Mouse (Mus musculus) neural tube, embryonic 11.5 days (tissue): ENCODE data around the gene Ntn4. TPM values are rescaled to one million over a fixed set of nuclear protein-coding genes. Genes with fewer than 3 reads are reported as not detected.
"Not testable (repeated sequence)": the region's sequence is repeated elsewhere in the genome, so short reads cannot be mapped to it uniquely, and the experiment has no call there.

Experiments
- ATAC-seq: fragments of 200-750 bp; cut with Nextera tagmentation; 2 replicates; pipeline ENCODE4 v1.8.0; 2017; ENCODE audit warnings: moderate number of reproducible peaks, mild to moderate bottlenecking, moderate TSS enrichment, moderate library complexity; ENCODE audit not compliant: insufficient read depth, low FRiP score, low TSS enrichment
- DNase-seq: peaks from one replicate; pipeline ENCODE4 v3.0.0-alpha.2; 2015; ENCODE audit warnings: low spot score
- H3K27ac ChIP-seq: fragments of 300-500 bp; sonication (generic); 2 replicates; pipeline ENCODE4 v1.5.1; 2014; ENCODE audit warnings: low read depth, mild to moderate bottlenecking, low read length
- H3K27me3 ChIP-seq: fragments of 300-500 bp; sonication (generic); 2 replicates; pipeline ENCODE4 v1.6.1; 2014; ENCODE audit warnings: mild to moderate bottlenecking, low read length, mixed read lengths; ENCODE audit not compliant: control insufficient read depth, insufficient read depth
- H3K36me3 ChIP-seq: fragments of 300-500 bp; sonication (generic); 2 replicates; pipeline ENCODE4 v1.6.1; 2014; ENCODE audit warnings: mild to moderate bottlenecking, low read length, moderate library complexity, mixed read lengths; ENCODE audit not compliant: control insufficient read depth, insufficient read depth
- H3K4me1 ChIP-seq: fragments of 300-500 bp; sonication (generic); 2 replicates; pipeline ENCODE4 v1.6.1; 2014; ENCODE audit warnings: low read length, mixed read lengths; ENCODE audit not compliant: control insufficient read depth, insufficient read depth
- H3K4me2 ChIP-seq: fragments of 300-500 bp; sonication (generic); 2 replicates; pipeline ENCODE4 v1.6.1; 2014; ENCODE audit warnings: low read depth, mild to moderate bottlenecking, moderate library complexity
- H3K4me3 ChIP-seq: fragments of 300-500 bp; sonication (generic); 2 replicates; pipeline ENCODE4 v1.5.1; 2014; ENCODE audit warnings: low read depth, low read length
- H3K9ac ChIP-seq: fragments of 300-500 bp; sonication (generic); 2 replicates; pipeline ENCODE4 v1.6.1; 2014; ENCODE audit warnings: mild to moderate bottlenecking, low read length
- H3K9me3 ChIP-seq: fragments of 300-500 bp; sonication (generic); 2 replicates; pipeline ENCODE4 v1.6.1; 2016; ENCODE audit warnings: low read length; ENCODE audit not compliant: control insufficient read depth
- WGBS: fragments of 180-500 bp; shearing (Covaris S2); extraction: QIAGEN DNeasy Blood & Tissue Kit; methylation state at CpG from one replicate; pipeline ENCODE4 v1.1.7; 2014; 5-methylcytosine and 5-hydroxymethylcytosine counted together
- polyA plus RNA-seq: library from polyadenylated mRNA; unstranded; fragments of >200 nt; fragmentation: Nextera tagmentation; extraction: Ambion mirVana; gene quantifications from 2 replicates; pipeline ENCODE4 v1.2.1, GENCODE M21; 2014

Ntn4 gene
- polyA plus RNA-seq, 1 experiment from 2014 or later, result 1.9 TPM

DNA sequence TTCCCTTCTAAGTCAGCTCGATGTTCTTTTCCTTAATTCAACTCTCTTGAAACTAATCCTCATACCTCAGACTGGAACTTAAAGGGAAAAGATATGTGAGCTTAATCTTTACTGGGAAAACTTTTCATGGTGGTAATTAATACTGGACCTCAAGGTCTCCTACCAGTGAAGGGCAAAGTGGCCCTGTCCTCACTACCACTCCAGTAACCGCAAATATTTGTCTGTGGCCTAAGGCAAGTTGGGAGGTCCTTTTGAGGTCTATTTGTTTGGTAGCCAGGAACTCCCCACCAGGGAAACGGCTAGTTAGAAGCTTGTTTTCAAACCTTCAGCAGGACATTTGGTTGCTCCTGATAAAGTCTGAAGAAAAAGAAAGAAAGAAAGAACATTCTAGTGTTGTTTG, 26.5 kb downstream of the Ntn4 start:
- Histone ChIP-seq H3K27ac (no peak overlapping the region), H3K9ac (no peak overlapping the region), H3K4me1 (no peaks in the 10 kb centered on the region), H3K27me3 (no peaks in the 10 kb centered on the region), H3K4me2 (no peak overlapping the region), H3K9me3 (no peaks in the 10 kb centered on the region), H3K4me3 (no peak overlapping the region), H3K36me3 (no peaks in the 10 kb centered on the region)
- no peak for DNase-seq
- no peak for ATAC-seq
- 80% methylated on average over 3 of the region's 3 CpGs for WGBS

DNA sequence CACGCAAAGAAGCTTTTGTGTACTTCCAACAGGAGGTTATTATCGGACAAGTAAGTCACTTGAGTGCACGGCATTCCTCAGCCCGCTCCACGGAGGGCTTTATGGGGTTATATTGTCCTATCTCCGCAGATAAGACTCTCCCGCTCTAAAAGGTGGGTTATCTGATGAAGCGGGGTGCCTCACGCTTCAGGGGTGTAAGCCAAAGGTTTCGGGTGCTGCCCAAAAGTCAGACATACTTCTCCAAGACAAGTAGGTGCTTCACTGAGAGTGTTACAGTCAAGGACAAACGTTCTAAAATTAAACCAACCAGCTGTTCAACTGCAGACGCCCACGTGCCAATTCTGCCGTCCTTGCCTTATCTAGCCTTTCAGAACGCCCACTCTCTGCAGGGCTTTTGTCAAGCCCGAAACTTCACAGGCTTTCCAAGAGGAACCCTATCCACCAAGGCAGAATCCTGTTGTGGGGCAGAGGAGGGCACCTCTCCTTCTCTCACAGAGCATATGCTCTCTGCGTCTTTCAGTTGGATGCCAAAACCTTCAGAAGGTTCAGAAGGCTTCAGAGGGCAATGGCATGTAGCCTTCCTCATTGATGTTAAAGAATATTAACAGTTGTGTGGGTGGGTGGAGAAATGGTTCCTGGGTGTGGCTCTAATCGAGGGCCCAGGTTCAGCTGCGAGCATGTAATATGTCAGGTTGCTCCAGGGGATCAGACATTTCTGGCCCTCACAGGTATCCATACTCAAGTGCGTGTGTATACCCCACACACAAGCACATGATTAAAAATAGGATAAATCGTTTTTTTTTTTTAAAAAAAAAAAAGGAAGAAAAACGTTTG, 32.4 kb downstream of the Ntn4 start:
- DNase-seq (no peak), ATAC-seq (no peak)
- H3K27me3 ChIP-seq, result no peaks in the 10 kb centered on the region
- no peak overlapping the region for H3K4me3 ChIP-seq
- H3K9ac ChIP-seq, result no peak overlapping the region
- H3K9me3 ChIP-seq, result no peaks in the 10 kb centered on the region
- no peak overlapping the region for H3K27ac ChIP-seq
- no peaks in the 10 kb centered on the region for H3K4me1 ChIP-seq
- 79% methylated on average over 22 of the region's 22 CpGs for WGBS
- no peaks in the 10 kb centered on the region for H3K36me3 ChIP-seq
- no peak overlapping the region for H3K4me2 ChIP-seq

DNA sequence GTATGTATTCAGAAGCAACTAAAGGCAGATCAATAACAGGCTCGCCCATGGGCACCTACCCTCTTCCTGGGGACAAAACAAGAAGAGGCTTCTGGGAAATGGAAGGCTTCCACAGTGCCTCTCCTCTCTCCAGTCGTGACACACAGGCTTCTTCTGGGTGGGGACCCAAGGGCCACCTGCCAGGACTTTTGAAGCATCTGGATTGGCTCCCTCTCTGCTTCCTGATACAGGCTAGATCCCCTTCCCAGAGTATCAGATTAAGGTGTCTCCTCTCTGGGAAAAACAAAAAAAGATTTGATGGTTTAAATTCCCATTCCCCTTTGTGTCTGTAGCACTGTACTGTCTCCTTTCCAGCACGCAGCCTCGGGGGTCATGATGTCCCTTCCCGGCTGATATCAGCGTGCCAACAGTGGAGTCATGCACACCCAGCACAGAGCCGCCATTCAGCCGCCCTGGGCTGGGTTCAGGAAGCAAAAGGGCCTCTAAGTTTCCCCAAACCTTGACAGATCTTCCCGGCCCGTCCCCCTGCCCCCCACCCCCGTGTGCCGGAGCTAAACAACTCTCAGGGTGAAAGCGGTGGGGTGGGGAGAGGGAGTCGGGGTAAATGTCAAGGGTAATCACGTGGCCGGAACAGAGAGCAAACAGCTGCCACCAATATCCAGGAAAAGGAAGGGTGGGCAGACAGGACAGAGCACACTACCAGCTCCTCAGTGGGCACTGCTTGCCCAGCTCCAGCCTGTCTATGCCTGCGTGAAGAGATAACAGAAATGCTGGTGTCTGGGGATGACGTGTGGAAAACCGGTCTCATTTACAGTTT, 38.9 kb downstream of the Ntn4 start:
- no peak overlapping the region for H3K27ac ChIP-seq
- H3K4me3 ChIP-seq, result no peak overlapping the region
- peak; percentile 19 for DNase-seq

GRCm38 (mm10) chr10:93680680-93681377, 40.3 kb downstream of the Ntn4 start:
- no peak overlapping the region for H3K27ac ChIP-seq
- H3K9ac ChIP-seq, result no peak overlapping the region
- 0 out of 2 replicates have a peak, but pooled peaks have one; percentile 20 for ATAC-seq
- no peak for DNase-seq
- 60% methylated on average over 6 of the region's 6 CpGs for WGBS
- no peak overlapping the region for H3K4me3 ChIP-seq
- no peaks in the 10 kb centered on the region for H3K27me3 ChIP-seq
- H3K4me1 ChIP-seq, result 0 out of 2 replicates have a peak, but pooled peaks cover 7% of the 10 kb centered on the region
- H3K4me2 ChIP-seq, result no peak overlapping the region
- H3K36me3 ChIP-seq, result no peaks in the 10 kb centered on the region
- no peaks in the 10 kb centered on the region for H3K9me3 ChIP-seq

More for the DNA sequence above, 38.9 kb downstream of the Ntn4 start:
- Histone ChIP-seq H3K27me3 (no peaks in the 10 kb centered on the region), H3K4me1 (0 out of 2 replicates have a peak, but pooled peaks cover 7% of the 10 kb centered on the region), H3K9me3 (no peaks in the 10 kb centered on the region), H3K9ac (0 out of 2 replicates have a peak overlapping the region, but pooled peaks have one; percentile 22), H3K4me2 (peak overlapping the region; percentile 6; the same call in 1 of the 2 replicates), H3K36me3 (no peaks in the 10 kb centered on the region)
- ATAC-seq, result no peak
- 53% methylated on average over 19 of the region's 19 CpGs for WGBS

DNA sequence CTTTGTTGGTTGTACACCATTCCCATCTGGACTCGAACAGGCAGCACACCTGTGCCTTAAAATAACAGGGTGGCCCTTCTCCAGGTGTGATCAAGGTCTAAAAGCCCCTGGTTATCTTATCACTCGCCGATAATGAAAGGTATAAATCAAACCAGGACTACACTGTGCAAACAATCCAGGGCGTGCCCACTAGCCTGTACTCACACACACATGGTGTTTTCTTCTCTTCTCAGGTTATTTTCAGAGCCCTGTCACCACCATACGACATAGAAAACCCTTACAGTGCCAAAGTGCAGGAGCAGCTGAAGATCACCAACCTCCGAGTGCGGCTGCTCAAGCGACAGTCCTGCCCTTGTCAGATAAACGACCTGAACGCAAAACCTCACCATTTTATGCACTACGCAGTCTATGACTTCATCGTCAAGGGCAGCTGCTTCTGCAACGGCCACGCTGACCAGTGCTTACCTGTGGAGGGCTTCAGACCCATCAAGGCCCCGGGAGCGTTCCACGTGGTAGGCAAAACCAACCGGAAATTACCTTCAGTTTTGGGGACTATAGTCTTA, 41.8 kb downstream of the Ntn4 start:
- Histone ChIP-seq H3K4me1 (0 out of 2 replicates have a peak, but pooled peaks cover 7% of the 10 kb centered on the region), H3K27me3 (no peaks in the 10 kb centered on the region), H3K4me3 (no peak overlapping the region), H3K27ac (no peak overlapping the region), H3K4me2 (no peak overlapping the region), H3K36me3 (no peaks in the 10 kb centered on the region), H3K9ac (no peak overlapping the region), H3K9me3 (no peaks in the 10 kb centered on the region)
- ATAC-seq, result no peak
- no peak for DNase-seq
- 89% methylated on average over 18 of the region's 18 CpGs for WGBS

DNA sequence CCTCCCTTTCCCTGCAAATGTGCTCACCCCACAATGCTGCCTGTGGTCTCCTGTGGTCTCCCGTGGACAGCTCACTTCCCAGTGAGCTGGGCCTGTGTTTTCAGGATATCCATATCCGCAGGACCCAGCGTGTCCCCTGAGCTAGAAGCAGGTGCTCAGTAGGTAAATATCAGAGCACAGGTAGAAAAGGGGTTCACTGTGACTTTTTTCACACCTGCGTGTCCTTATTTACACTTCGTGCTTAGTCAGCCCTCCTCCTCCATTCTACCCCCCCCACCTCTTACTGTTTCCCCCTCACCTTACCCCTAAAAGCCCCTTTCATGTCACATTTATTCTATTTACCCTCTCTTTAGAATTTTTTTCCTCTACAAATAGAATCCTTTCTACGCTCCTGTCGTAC, 42.7 kb downstream of the Ntn4 start:
- ATAC-seq (no peak), DNase-seq (no peak)
- H3K36me3 ChIP-seq, result no peaks in the 10 kb centered on the region
- 0 out of 2 replicates have a peak, but pooled peaks cover 7% of the 10 kb centered on the region for H3K4me1 ChIP-seq
- no peak overlapping the region for H3K9ac ChIP-seq
- H3K27ac ChIP-seq, result no peak overlapping the region
- no peak overlapping the region for H3K4me3 ChIP-seq
- no peak overlapping the region for H3K4me2 ChIP-seq
- 87% methylated on average over 7 of the region's 7 CpGs for WGBS
- no peaks in the 10 kb centered on the region for H3K27me3 ChIP-seq
- H3K9me3 ChIP-seq, result no peaks in the 10 kb centered on the region

GRCm38 (mm10) chr10:93683896-93684295, 43.4 kb downstream of the Ntn4 start:
- Histone ChIP-seq H3K36me3 (no peaks in the 10 kb centered on the region), H3K27ac (no peak overlapping the region), H3K4me1 (0 out of 2 replicates have a peak, but pooled peaks cover 7% of the 10 kb centered on the region), H3K9me3 (no peaks in the 10 kb centered on the region), H3K4me3 (no peak overlapping the region), H3K9ac (no peak overlapping the region), H3K27me3 (no peaks in the 10 kb centered on the region), H3K4me2 (no peak overlapping the region)
- no peak for DNase-seq
- WGBS, result 86% methylated on average over 4 of the region's 4 CpGs
- ATAC-seq, result no peak

DNA sequence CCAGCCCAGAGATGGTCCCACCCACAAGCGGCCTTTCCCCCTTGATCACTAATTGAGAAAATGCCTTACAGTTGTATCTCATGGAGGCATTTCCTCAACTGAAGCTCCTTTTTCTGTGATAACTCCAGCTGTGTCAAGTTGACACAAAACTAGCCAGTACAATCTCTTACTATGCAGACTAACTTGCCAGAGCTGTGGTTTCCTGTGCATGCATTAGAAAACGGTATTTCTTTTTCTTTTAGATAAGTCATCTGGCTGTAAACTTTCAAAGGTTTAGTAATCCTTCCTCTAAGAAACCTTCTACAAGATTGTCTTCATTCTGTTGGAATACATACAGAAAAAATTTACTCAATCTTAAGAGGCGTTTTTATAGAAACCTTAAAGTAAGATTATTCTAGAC, 44.9 kb downstream of the Ntn4 start:
- not testable (repeated sequence) for H3K36me3 ChIP-seq, H3K9me3 ChIP-seq, H3K27ac ChIP-seq, H3K9ac ChIP-seq, ATAC-seq, DNase-seq, H3K27me3 ChIP-seq, H3K4me2 ChIP-seq, H3K4me3 ChIP-seq, H3K4me1 ChIP-seq
- WGBS, result 95% methylated on average over 3 of the region's 3 CpGs
